Comparison of ENCODE assay signal across 31 mouse cellular contexts in genomic region chr4:118395289-118395688, GRCm38 (mm10). TPM values are rescaled to one million over a fixed set of nuclear protein-coding genes. Genes with fewer than 3 reads are reported as not detected.
DNase-seq lines count a peak whose midpoint lies in the region; ATAC-seq and TF ChIP-seq lines count a peak whose summit lies in the region.
"Had no signal": no experiment of that assay in that cellular context is flagged by ENCODE, and none has a peak within 500 bp of the region (broad histone marks: within the 10 kb centered on the region; RNA-seq: fewer than 3 reads in every experiment).

No protein-coding gene starts in this region.

- no peak for TF ChIP-seq EP300 in lung, postnatal 0 days (IDR thresholded peaks at IDR 0.05)

- H3K36me3 ChIP-seq in heart, embryonic 11.5 days (ENCODE audit: control insufficient read depth, insufficient read depth, low read length): peaks cover 29% of the 10 kb centered on the region
- H3K36me3 ChIP-seq in heart, embryonic 16.5 days (ENCODE audit: control insufficient read depth, insufficient read depth): peaks cover 61% of the 10 kb centered on the region
- peaks cover 42% of the 10 kb centered on the region for H3K36me3 ChIP-seq in lung, postnatal 0 days (ENCODE audit: insufficient read depth, low read length)

- no peak overlapping the region for H3K9ac ChIP-seq in heart, embryonic 11.5 days (ENCODE audit: low read depth, low read length)
- H3K9ac ChIP-seq in heart, embryonic 16.5 days (ENCODE audit: low read length): no peak overlapping the region
- H3K9ac ChIP-seq in lung, postnatal 0 days (replicated peaks; ENCODE audit: low read depth): no peak overlapping the region
- H3K9ac ChIP-seq: embryonic facial prominence, embryonic 12.5 days; hindbrain, embryonic 12.5 days; intestine, embryonic 15.5 days; limb, embryonic 15.5 days; liver, embryonic 14.5 days had no signal

- no peak for DNase-seq in heart, postnatal 36 days
- DNase-seq in heart, postnatal 4 days: no peak
- peak; percentile 30 for DNase-seq in lung, postnatal 0 days (ENCODE audit: low spot score)
- no peak for DNase-seq in lung, adult 18-20 months
- DNase-seq in thymus, postnatal 10 days (ENCODE audit: low spot score in 2 of 2): no peak
- DNase-seq: adrenal gland, postnatal 14 days; cerebellum, adult 11 months; cerebellum, adult 9-10 months; cerebellum, postnatal 36 days; embryo, embryonic 11 days; gastrocnemius, postnatal 36 days; kidney, adult 2 months; kidney, postnatal 36 days; lung, postnatal 14 days; midbrain, embryonic 14.5 days; thymus, adult 2 months; thymus, postnatal 4 days had no signal

- H3K4me2 ChIP-seq in heart, embryonic 11.5 days: no peak overlapping the region
- no peak overlapping the region for H3K4me2 ChIP-seq in heart, embryonic 16.5 days (ENCODE audit: low read depth, low read length)
- H3K4me2 ChIP-seq in lung, postnatal 0 days (replicated peaks; ENCODE audit: low read depth, low read length): no peak overlapping the region
- H3K4me2 ChIP-seq: embryonic facial prominence, embryonic 12.5 days; hindbrain, embryonic 12.5 days; intestine, embryonic 15.5 days; limb, embryonic 15.5 days had no signal

- no peaks in the 10 kb centered on the region for H3K9me3 ChIP-seq in heart, embryonic 11.5 days (replicated peaks; ENCODE audit: control insufficient read depth, low read length)
- H3K9me3 ChIP-seq in heart, embryonic 16.5 days (replicated peaks; ENCODE audit: control insufficient read depth, low read length): no peaks in the 10 kb centered on the region
- no peaks in the 10 kb centered on the region for H3K9me3 ChIP-seq in lung, postnatal 0 days (ENCODE audit: low read length)
- H3K9me3 ChIP-seq: embryonic facial prominence, embryonic 12.5 days; hindbrain, embryonic 12.5 days; intestine, embryonic 15.5 days; limb, embryonic 10.5 days; limb, embryonic 15.5 days had no signal

- H3K27me3 ChIP-seq in heart, embryonic 11.5 days (ENCODE audit: control insufficient read depth, insufficient read depth, low read length): no peaks in the 10 kb centered on the region
- no peaks in the 10 kb centered on the region for H3K27me3 ChIP-seq in heart, embryonic 16.5 days (ENCODE audit: control insufficient read depth, insufficient read depth, low read length)
- H3K27me3 ChIP-seq in lung, postnatal 0 days (replicated peaks; ENCODE audit: insufficient read depth, low read length): no peaks in the 10 kb centered on the region
- H3K27me3 ChIP-seq: CH12.LX; embryonic facial prominence, embryonic 12.5 days; hindbrain, embryonic 12.5 days; intestine, embryonic 15.5 days; limb, embryonic 15.5 days; Patski had no signal

- H3K27ac ChIP-seq in heart, embryonic 11.5 days (ENCODE audit: low read depth, low read length): peak overlapping the region; percentile 66
- peak overlapping the region; percentile 94 for H3K27ac ChIP-seq in heart, embryonic 16.5 days (ENCODE audit: low read length)
- H3K27ac ChIP-seq in lung, postnatal 0 days (ENCODE audit: low read length): peak overlapping the region; percentile 15; the same call in 1 of the 2 replicates
- H3K27ac ChIP-seq: embryonic facial prominence, embryonic 12.5 days; gastrocnemius, adult 2 months; hindbrain, embryonic 12.5 days; hindbrain, postnatal 0 days; intestine, embryonic 15.5 days; limb, embryonic 10.5 days; limb, embryonic 15.5 days; liver, embryonic 14.5 days had no signal

- intact Hi-C loops in heart, postnatal 36 days (cut with DNase I): no loop called here

- WGBS in heart, embryonic 11.5 days (ENCODE audit: insufficient replicate concordance): 66% methylated on average over 4 of the region's 4 CpGs
- WGBS in heart, embryonic 16.5 days: 43% methylated on average over 4 of the region's 4 CpGs
- WGBS in lung, postnatal 0 days: 50% methylated on average over 4 of the region's 4 CpGs

- no peak for ATAC-seq in heart, embryonic 11.5 days (replicated peaks; ENCODE audit: insufficient number of reproducible peaks, low FRiP score, low TSS enrichment)
- ATAC-seq in heart, embryonic 16.5 days (replicated peaks; ENCODE audit: extremely low read depth, insufficient read depth, low FRiP score): peak; percentile 65
- no peak for ATAC-seq in lung, postnatal 0 days
- peak; percentile 82 for ATAC-seq in megakaryocyte-erythroid progenitor cell, adult 5-6 weeks (replicated peaks; ENCODE audit: low FRiP score, low TSS enrichment, poor library complexity, severe bottlenecking)
- ATAC-seq: forebrain, embryonic 16.5 days; hindbrain, postnatal 0 days; intestine, embryonic 15.5 days; Patski had no signal

- TF ChIP-seq CTCF in lung, postnatal 0 days (IDR thresholded peaks at IDR 0.05): no peak

- peaks cover 17% of the 10 kb centered on the region for H3K4me1 ChIP-seq in heart, embryonic 11.5 days (ENCODE audit: control insufficient read depth, insufficient read depth, low read length)
- peaks cover 24% of the 10 kb centered on the region for H3K4me1 ChIP-seq in heart, embryonic 16.5 days (ENCODE audit: control insufficient read depth, insufficient read depth, low read length)
- 0 out of 2 replicates have a peak, but pooled peaks cover 3% of the 10 kb centered on the region for H3K4me1 ChIP-seq in lung, postnatal 0 days (ENCODE audit: insufficient read depth, low read depth, low read length)
- H3K4me1 ChIP-seq: embryonic facial prominence, embryonic 12.5 days; hindbrain, embryonic 12.5 days; intestine, embryonic 15.5 days; limb, embryonic 10.5 days; limb, embryonic 15.5 days had no signal

- no peak overlapping the region for H3K4me3 ChIP-seq in heart, embryonic 11.5 days (ENCODE audit: low read depth, low read length)
- H3K4me3 ChIP-seq in heart, embryonic 16.5 days (ENCODE audit: low read length): no peak overlapping the region
- H3K4me3 ChIP-seq in lung, postnatal 0 days (ENCODE audit: low read depth, low read length): no peak overlapping the region
- H3K4me3 ChIP-seq: embryonic facial prominence, embryonic 12.5 days; gastrocnemius, adult 2 months; hindbrain, embryonic 12.5 days; intestine, embryonic 15.5 days; limb, embryonic 10.5 days; limb, embryonic 15.5 days had no signal

RNA-seq across cellular contexts. Expression of gene Szt2, which starts 13.8 kb away (rescaled TPM):
- 6.6 and 7.6 TPM in 2 replicates for polyA plus RNA-seq in heart, embryonic 11.5 days (2014; fragmentation: Nextera tagmentation; extraction: Ambion mirVana)
- total RNA-seq in heart, postnatal 36 days (2021): 10 to 100 TPM; 11.2 to 12.9 TPM
- 5.3 and 5.5 TPM in 2 replicates for polyA plus RNA-seq in heart, embryonic 16.5 days (2015; fragmentation: Nextera tagmentation; extraction: Ambion mirVana)
- total RNA-seq in heart, postnatal 4 days (2021): 10 to 100 TPM; 17.1 to 17.7 TPM
- polyA plus RNA-seq in lung, postnatal 0 days (2015; fragmentation: Nextera tagmentation; extraction: Ambion mirVana): 6.1 TPM in 2 replicates
- total RNA-seq in megakaryocyte-erythroid progenitor cell, adult 5-6 weeks (2014; fragmentation: Nextera tagmentation): 26.4 and 29.1 TPM in 2 replicates
- total RNA-seq in megakaryocyte-erythroid progenitor cell, adult 5-6 weeks (2017): 4.3 and 17.6 TPM in 2 replicates

RNA-seq across cellular contexts. Expression of gene Med8, which starts 13.8 kb away (rescaled TPM):
- 91.1 and 95.1 TPM in 2 replicates for polyA plus RNA-seq in heart, embryonic 11.5 days (2014; fragmentation: Nextera tagmentation; extraction: Ambion mirVana)
- total RNA-seq in heart, postnatal 36 days (2021): 10 to 100 TPM; 36.7 to 44.2 TPM
- polyA plus RNA-seq in heart, embryonic 16.5 days (2015; fragmentation: Nextera tagmentation; extraction: Ambion mirVana): 67.8 and 70.6 TPM in 2 replicates
- 10 to 100 TPM; 60.2 to 60.5 TPM for total RNA-seq in heart, postnatal 4 days (2021)
- 90.5 and 95.8 TPM in 2 replicates for polyA plus RNA-seq in lung, postnatal 0 days (2015; fragmentation: Nextera tagmentation; extraction: Ambion mirVana)
- total RNA-seq in megakaryocyte-erythroid progenitor cell, adult 5-6 weeks (2014; fragmentation: Nextera tagmentation): 91.0 and 111 TPM in 2 replicates
- 70.2 and 96.7 TPM in 2 replicates for total RNA-seq in megakaryocyte-erythroid progenitor cell, adult 5-6 weeks (2017)

RNA-seq across cellular contexts. Expression of gene Elovl1, which starts 32.6 kb away (rescaled TPM):
- polyA plus RNA-seq in heart, embryonic 11.5 days (2014; fragmentation: Nextera tagmentation; extraction: Ambion mirVana): 59.7 and 68.4 TPM in 2 replicates
- total RNA-seq in heart, postnatal 36 days (2021): 10 to 100 TPM; 18.4 to 22.0 TPM
- 66.5 and 69.4 TPM in 2 replicates for polyA plus RNA-seq in heart, embryonic 16.5 days (2015; fragmentation: Nextera tagmentation; extraction: Ambion mirVana)
- 10 to 100 TPM; 38.0 to 44.4 TPM for total RNA-seq in heart, postnatal 4 days (2021)
- 351 and 356 TPM in 2 replicates for polyA plus RNA-seq in lung, postnatal 0 days (2015; fragmentation: Nextera tagmentation; extraction: Ambion mirVana)
- total RNA-seq in megakaryocyte-erythroid progenitor cell, adult 5-6 weeks (2014; fragmentation: Nextera tagmentation): 118 and 128 TPM in 2 replicates
- 62.4 and 72.5 TPM in 2 replicates for total RNA-seq in megakaryocyte-erythroid progenitor cell, adult 5-6 weeks (2017)

RNA-seq across cellular contexts. Expression of gene Cdc20, which starts 41.9 kb away (rescaled TPM):
- 169 and 179 TPM in 2 replicates for polyA plus RNA-seq in heart, embryonic 11.5 days (2014; fragmentation: Nextera tagmentation; extraction: Ambion mirVana)
- total RNA-seq in heart, postnatal 36 days (2021): 1 to 10 TPM; 1.8 to 2.4 TPM
- polyA plus RNA-seq in heart, embryonic 16.5 days (2015; fragmentation: Nextera tagmentation; extraction: Ambion mirVana): 189 and 195 TPM in 2 replicates
- 10 to 100 TPM; 68.2 to 73.1 TPM for total RNA-seq in heart, postnatal 4 days (2021)
- 16.5 and 20.2 TPM in 2 replicates for polyA plus RNA-seq in lung, postnatal 0 days (2015; fragmentation: Nextera tagmentation; extraction: Ambion mirVana)
- total RNA-seq in megakaryocyte-erythroid progenitor cell, adult 5-6 weeks (2014; fragmentation: Nextera tagmentation): 88.4 and 106 TPM in 2 replicates
- 63.2 and 101 TPM in 2 replicates for total RNA-seq in megakaryocyte-erythroid progenitor cell, adult 5-6 weeks (2017)

Comparison
In these comparisons a context has a peak if more than half of its experiments do, and no peak if none do; other contexts are left out.
1. ATAC-seq: peak in heart, embryonic 16.5 days (single experiment) and megakaryocyte-erythroid progenitor cell, adult 5-6 weeks (single experiment); none in heart, embryonic 11.5 days (single experiment) and lung, postnatal 0 days (single experiment).
2. H3K27ac ChIP-seq: peak in every context shown above with its lines; median percentile 94 in heart, embryonic 16.5 days; 66 in heart, embryonic 11.5 days; 15 in lung, postnatal 0 days.